Mouse (Mus musculus) thymus, postnatal 36 days (tissue): ENCODE data around the gene Rock2.

Experiments used
- DNase-seq, 2 experiments: peaks; one replicate each; pipeline ENCODE4 v3.0.0; 2022; ENCODE audit warnings: mixed read lengths in 2 of 2

The Rock2 gene

GRCm38 (mm10) chr12:16894396-16895220, at the start of gene Rock2:
Gene Rock2, plus strand, starts transcription at chr12:16894895.
- peak; percentile 85 to 88 for DNase-seq

- no peak for DNase-seq
Measured at GRCm38 (mm10) chr12:16847204-16847792, 47.4 kb upstream of the Rock2 start.

DNA sequence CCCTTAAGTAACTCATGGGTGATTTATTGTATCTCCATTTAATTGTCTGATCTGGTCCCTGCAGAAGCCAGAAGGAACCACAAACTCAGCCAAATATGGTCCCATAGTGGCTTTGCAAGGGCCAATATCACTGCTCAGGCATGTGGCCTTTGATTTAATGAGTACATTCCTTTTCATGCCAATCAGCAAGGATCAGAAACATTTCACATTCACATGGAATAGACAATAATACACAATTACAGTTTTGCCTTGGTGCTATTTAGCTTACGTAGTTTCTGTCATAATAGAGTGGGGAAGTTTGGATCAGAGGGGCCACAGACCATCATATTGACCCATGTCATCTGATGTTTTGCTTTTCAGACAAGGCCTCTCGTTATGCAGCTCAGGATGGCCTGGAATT, 46.2 kb upstream of the Rock2 start:
- no peak for DNase-seq

- no peak for DNase-seq
Measured at GRCm38 (mm10) chr12:16849821-16850220, 44.9 kb upstream of the Rock2 start.

- DNase-seq: no peak
Measured at GRCm38 (mm10) chr12:16850431-16851375, 44.0 kb upstream of the Rock2 start.

DNA sequence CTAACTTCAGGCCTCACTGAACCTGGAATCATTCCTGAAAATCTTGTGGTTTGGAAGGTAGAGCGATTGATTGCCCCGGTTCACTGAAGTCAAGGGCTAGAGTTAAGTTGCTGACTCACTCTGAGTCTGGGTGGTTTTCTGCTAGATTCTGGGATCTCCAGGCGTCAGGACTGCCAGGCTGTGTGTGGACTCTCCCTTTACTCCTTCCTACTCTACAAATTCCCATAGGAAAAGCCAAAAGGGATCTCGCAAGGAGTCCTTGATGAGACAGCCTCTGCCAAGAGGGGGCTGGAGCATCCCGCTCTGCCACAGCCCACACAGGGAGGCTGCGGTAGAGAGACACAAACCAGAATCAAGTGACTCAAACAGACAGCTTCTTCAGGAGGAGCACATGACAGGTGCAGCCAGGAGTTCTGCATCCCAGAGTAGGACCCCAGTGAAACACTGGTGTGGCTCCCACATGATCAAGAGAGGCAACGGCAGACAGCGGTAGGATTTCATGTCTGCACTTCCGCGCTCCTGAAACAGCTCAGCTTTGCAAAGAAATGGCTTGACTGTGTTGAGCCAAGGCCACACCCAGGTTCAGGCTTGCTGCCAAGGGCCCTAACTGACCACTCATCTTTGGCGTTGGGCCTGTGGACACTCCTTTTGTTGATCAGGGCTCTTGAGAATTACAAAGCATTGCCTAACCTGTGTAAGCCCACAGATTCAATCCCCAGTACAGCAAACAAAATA, 41.1 kb upstream of the Rock2 start:
- DNase-seq: no peak

DNA sequence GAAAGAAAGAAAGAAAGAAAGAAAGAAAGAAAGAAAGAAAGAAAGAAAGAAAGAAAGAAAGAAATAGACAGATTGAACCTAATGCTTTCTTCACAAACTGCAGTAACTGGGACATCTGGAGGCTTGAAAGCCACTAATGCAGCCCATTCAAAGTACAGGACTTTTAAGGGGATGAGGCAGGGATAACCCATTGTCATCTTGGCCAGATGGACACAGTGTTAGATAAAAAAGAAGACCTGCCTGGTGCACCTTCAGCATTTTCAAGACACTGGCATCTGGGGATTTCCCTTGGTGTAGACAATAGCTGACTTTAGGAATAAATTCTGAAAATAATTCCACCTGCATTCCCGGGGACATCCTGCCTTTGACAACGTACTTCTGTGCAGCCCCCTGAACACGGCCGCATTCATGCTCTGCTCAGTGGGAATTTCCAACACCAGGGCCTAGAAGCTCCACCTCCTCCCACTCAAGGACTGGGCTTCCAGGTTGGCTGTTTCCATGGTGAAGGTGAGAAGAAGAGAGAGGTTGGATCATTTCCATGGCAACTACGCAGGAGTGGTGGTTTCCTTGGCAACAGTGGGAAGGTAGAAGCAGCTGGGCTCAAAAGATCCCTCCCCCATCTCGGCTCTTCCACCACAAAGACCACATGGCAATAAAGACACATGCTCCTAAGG, 38.9 kb upstream of the Rock2 start:
- no peak for DNase-seq

DNA sequence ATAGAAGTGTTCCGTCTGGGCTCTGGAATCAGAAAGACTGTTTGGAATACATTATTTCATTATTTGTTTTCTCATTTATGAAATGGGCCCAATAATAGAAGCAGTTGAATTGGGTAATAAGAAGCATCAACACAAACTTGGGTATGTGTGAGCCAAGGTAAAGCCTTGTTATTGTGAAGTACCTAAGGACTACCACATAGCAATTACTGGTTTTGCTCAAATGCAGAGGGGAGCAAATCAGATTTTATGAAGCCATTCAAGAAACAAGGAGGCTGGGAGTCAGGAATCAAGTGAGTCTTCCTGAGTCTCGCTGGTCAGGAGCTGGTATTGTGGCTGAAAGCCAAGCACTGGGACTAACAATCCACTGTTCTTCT, 38.4 kb upstream of the Rock2 start:
- no peak for DNase-seq

DNA sequence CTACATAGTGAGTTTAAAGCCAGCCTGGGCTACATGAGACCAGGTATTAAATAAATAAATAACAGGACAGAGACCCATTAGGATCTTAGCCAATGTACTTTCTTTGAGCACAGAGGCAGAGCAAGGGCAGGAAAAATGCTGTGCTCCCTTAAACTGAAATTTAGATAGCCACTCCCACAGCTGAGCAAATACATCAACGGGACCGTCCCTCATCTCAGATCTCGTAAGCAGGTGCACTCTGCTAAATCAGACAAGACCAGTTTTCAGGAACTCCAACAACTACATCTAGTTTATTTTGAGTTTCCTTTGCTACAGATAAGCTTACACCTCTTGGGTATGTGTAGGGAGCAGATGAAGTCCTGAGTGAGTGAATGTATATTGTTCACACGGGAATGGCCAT, 36.6 kb upstream of the Rock2 start:
- no peak for DNase-seq

DNA sequence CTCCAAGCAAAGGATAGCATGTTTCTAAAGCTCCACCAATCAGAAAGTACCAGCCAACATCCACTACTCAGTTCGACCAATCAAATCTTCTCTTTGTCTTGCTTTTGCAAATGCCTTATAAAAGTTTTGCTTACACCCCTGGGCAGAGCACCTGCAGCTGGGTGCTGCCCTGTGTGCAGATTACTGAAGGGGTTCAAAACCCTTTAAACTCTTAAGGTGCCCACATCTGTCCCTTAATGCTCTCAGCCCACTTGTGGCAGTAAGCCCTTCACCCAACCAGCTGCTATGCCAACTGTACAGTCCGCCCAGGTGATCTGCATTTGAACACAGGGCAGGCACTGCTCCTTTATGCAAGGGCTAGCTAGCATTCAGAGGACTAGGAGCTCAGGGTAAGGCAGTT, 34.9 kb upstream of the Rock2 start:
- no peak for DNase-seq

DNA sequence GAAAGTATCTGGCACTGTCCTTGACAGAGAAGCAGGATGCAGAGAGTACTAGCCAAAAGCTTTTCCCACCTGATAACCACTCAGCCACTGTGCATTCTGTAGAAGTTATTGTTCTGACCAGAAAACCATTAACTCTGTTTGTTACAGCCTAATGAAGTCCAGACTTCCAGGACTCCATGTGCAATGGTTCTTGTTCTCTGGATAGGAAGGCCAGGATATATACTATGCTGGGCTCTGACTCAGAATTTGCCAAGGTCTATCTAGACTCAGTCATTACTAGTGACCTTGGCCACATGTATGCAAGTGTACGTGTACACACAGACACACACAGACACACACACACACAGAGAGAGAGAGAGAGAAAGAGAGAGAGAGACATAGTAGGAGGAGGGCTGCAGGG, 34.2 kb upstream of the Rock2 start:
- no peak for DNase-seq

DNA sequence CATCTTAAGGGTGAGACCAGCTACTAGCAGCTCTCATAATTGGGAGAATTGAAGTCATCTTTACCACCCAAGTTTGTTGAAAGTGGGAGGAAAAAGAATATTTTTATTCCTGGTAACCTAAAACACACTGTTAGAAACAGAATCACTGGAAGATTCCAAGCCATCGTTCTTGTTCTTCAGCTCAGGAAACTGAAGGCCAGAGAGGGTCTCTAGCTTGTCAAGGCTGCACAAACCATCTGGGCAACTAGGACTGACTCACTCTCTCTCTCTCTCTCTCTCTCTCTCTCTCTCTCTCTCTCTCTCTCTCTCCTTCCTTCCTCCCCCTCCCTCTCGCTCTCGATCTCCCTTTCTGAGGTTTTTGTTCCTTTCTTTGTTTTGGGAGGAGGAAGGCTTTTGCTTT, 33.7 kb upstream of the Rock2 start:
- DNase-seq: no peak

DNA sequence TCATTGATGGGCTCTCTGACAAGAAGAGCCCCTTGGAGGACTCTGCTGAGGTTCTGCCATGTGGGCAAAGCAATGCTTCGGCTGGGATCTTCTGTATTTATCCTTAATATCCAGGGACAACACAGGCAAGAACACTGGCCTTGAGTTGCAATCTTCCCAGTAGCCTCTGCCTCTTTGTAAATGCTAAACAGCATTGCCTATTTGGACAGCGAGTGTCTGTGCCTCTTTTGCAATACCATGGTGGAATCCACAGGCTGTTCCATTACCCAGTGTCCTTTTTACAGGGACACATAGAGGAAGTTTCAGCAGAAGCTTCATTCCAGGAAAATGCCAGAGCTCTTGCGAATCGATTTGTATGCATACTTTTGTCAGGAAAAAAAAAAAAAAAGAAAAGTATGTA, 30.2 kb upstream of the Rock2 start:
- no peak for DNase-seq

DNA sequence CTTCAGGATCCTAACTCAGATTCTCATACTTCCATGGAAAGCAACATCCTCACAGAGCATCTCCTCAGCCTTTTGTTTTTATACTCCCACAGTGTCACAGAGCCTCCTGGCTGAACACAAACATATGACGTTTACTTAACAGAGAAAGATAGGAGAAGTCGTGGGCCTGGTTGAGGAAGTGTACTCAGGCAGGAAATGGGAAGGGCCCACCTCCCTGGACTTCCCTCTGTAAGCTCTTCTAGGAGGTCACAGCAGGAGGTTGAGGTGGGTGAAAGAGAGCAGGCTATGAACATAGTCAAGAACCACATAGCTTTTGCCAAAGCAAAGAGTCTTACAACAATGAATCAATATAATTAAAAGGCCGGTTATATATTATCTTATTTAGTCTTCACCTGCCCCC, 28.8 kb upstream of the Rock2 start:
- DNase-seq: no peak

GRCm38 (mm10) chr12:16866460-16866859, 28.2 kb upstream of the Rock2 start:
- DNase-seq: no peak

DNA sequence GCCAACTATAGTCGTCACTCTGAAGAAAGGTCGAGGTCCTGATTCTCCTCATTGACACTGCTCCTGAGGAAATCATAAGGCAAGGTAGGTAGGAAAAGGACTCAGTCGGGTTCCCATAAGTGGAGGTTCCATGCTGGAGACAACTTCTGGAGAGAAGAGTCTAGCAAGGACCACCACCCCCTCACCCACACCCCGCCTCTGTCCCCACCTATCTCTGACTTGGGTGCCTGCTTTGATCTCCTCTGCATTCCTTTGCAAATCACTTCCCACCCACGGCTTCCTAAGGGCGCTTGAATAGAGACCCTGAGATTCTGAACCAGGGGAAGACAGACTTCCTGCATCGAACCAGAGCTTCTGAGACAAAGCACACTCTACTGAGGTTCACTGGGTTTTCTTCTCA, 27.4 kb upstream of the Rock2 start:
- DNase-seq: no peak

GRCm38 (mm10) chr12:16868618-16869017, 26.1 kb upstream of the Rock2 start:
- no peak for DNase-seq

- no peak for DNase-seq
Measured at GRCm38 (mm10) chr12:16869091-16869778, 25.5 kb upstream of the Rock2 start.

DNA sequence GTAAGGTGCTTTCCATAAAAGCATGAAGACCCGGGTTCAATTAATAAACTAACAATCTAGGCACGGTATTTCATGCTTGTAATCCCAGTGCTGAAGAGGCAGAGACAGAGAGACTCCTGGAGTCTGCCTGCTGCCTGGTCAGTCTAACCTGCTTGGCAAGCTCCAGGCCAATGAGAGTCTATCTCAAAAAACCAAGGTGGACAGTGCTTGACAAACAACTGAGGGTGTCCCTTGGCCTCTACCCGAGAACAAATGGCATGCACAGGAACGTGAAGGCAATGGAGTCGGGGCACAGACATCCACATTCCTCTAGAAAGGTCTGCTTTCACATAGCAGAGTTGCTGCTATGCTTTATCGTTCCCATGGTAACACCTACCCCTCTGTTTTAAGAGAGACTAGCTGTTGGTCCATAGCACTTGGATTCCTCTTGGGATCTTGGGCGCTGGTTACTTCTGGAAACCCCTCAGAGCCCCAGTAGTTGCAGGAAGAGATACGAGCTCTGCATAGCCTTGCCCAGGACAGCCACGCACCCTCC, 24.8 kb upstream of the Rock2 start:
- DNase-seq: no peak

DNA sequence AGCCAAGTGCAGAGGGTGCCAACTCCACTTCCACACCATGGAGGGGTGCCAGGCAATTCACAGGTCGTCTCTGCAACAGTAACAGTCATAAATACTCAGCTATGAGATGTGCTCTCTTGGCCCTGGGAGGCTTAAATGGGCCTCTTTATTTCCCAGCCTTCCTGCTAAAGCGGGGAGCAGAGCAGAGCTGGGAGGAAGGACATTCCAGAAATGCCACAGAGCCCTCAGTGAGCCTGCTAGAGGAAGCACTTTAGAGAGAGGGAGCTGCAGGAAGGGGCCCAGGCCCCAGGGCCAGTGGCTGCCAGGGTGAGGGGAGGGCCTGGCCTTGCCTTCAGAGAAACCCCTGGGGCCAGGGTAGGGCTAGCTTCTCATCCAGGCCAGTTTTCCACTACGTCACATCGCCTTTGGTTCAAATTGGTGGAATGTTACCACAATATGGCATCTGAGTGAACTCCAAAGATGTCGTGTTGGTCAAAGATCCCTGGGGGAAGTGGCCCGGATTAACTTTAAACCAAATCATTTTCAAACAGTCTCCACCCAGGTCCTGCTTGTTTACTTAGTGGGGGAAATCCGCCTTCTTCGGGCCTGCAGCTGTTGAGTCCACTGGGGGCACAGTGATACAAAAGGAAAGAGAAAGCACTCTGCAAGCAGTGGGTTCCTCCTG, 24.2 kb upstream of the Rock2 start:
- no peak for DNase-seq

- no peak for DNase-seq
Measured at GRCm38 (mm10) chr12:16872006-16872405, 22.7 kb upstream of the Rock2 start.
